Mouse (Mus musculus) liver, postnatal 0 days (tissue): ENCODE data around the gene Nr3c2.

Experiments
- CTCF ChIP-seq: sonication (generic); IDR thresholded peaks from 2 replicates; pipeline ENCODE4 v1.5.1; 2016; ENCODE audit warnings: antibody characterized with exemption, low read depth
- EP300 ChIP-seq: IDR thresholded peaks from 2 replicates; pipeline ENCODE4 v1.6.1; 2016; ENCODE audit warnings: antibody characterized with exemption, low read depth, mild to moderate bottlenecking

DNA sequence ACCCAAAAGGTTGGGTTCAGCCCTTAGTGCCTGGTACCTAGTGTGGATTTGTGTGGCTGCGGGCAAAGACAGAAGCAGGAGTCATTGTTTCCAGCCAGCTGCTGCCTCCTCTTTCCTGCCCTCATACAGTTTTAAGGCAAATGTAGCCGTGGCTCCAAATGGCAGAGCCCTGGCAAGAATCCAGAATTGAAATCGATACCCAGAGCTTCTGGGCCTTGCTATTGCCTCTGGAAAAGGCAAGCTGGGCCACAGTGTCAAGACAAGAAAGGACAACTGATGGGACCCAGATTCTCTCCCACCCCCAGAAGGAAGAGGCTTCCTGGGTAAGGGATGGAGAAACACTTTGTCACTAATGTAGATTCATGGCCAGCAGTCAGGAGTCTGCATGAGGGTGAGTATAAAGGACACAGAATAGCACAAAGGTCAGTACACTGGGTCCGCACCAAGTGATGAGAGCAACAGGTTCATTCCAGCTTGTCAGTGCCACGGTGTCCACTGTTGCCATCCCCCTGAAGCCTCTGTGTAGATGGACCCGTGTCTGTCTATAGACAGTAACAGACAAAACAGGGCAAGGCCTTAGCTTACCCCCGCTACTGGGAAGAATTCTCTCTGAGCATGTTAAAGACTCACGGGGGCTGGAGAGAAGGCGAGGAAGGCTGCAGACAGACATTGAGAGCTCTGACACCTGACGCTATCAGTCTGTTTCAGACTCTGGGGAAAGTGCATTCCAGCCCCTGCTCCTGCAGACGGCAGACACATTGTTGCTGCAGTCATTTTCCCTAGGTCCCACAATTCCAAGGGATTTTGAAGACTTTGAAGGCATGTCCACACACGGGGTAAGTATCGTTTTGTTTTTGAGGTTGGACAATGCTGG, 124.8 kb downstream of the Nr3c2 start:
- TF ChIP-seq CTCF (no peak), EP300 (no peak)
